Mouse (Mus musculus) liver, embryonic 12.5 days (tissue): Measurements from ENCODE around the gene Zfp790. TPM values are rescaled to one million over a fixed set of nuclear protein-coding genes. Genes with fewer than 3 reads are reported as not detected.

ENCODE experiments used
- ATAC-seq: fragments of 200-750 bp; cut with Nextera tagmentation; 2 replicates; pipeline ENCODE4 v1.8.0; 2017; ENCODE audit warnings: moderate number of reproducible peaks, mild to moderate bottlenecking, moderate library complexity
- H3K27ac ChIP-seq: fragments of 300-500 bp; sonication (generic); 2 replicates; pipeline ENCODE4 v1.5.1; 2016; ENCODE audit warnings: mild to moderate bottlenecking
- H3K27me3 ChIP-seq: fragments of 300-500 bp; sonication (generic); replicated peaks from 2 replicates; pipeline ENCODE4 v1.6.1; 2016; ENCODE audit warnings: mild to moderate bottlenecking, moderate library complexity
- H3K36me3 ChIP-seq: fragments of 300-500 bp; sonication (generic); 2 replicates; pipeline ENCODE4 v1.6.1; 2016; ENCODE audit warnings: mild to moderate bottlenecking, moderate library complexity
- H3K4me1 ChIP-seq: fragments of 300-500 bp; sonication (generic); 2 replicates; pipeline ENCODE4 v1.6.1; 2016
- H3K4me2 ChIP-seq: fragments of 300-500 bp; sonication (generic); 2 replicates; pipeline ENCODE4 v1.6.1; 2016; ENCODE audit warnings: mild to moderate bottlenecking, moderate library complexity
- H3K4me3 ChIP-seq: fragments of 300-500 bp; sonication (generic); 2 replicates; pipeline ENCODE4 v1.5.1; 2016; ENCODE audit warnings: mild to moderate bottlenecking, moderate library complexity
- H3K9ac ChIP-seq: fragments of 300-500 bp; sonication (generic); 2 replicates; pipeline ENCODE4 v1.6.1; 2016; ENCODE audit warnings: mild to moderate bottlenecking, moderate library complexity
- H3K9me3 ChIP-seq: fragments of 300-500 bp; sonication (generic); replicated peaks from 2 replicates; pipeline ENCODE4 v1.6.1; 2016; ENCODE audit warnings: mild to moderate bottlenecking, moderate library complexity
- WGBS: fragments of 180-500 bp; shearing (Covaris S2); methylation state at CpG from one replicate; pipeline ENCODE4 v1.1.7; 2016; ENCODE audit not compliant: insufficient replicate concordance; 5-methylcytosine and 5-hydroxymethylcytosine counted together
- polyA plus RNA-seq: library from polyadenylated mRNA; unstranded; fragments of >200 nt; fragmentation: Nextera tagmentation; extraction: Ambion mirVana; gene quantifications from 2 replicates; pipeline ENCODE4 v1.2.1, GENCODE M21; 2016

Gene Zfp790
- 5.5 and 6.6 TPM in 2 replicates for polyA plus RNA-seq

DNA sequence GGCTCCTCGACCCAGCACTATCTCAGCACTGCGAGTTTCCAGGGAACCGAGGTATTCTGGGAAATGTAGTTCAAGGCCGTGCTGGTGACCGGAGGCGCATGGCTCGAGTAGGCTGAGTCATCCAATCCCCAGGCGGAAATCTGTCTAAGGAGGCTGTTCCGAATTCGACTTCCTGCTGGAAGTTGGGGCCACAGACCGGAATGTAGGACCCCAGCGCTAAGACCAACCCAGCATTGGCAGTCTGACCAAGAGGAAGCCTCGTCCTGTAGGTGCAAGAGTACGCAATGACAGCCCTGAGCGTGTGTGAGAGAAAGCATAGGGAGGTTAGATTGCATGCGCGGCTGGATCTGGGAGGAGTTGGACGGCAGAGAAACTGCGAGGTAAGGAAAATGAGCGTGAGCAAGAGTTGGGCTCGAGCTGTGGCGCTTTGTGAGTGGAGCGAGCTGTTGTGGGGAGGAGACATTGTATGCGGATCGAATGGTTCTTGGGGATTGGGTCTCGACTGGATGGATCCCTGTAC lies at the start of gene Zfp790:
Zfp790 (plus strand) TSS at position 205 of the 520 bp plus-strand sequence.
- Histone ChIP-seq H3K4me1 (peaks cover 59% of the 10 kb centered on the region), H3K27ac (peak within 1 kb of the TSS; percentile 82), H3K27me3 (no peaks in the 10 kb centered on the region), H3K36me3 (peaks cover 2% of the 10 kb centered on the region; the same call in 1 of the 2 replicates), H3K9ac (peak within 1 kb of the TSS; percentile 78), H3K4me3 (peak within 1 kb of the TSS; percentile 76), H3K4me2 (peak within 1 kb of the TSS; percentile 90), H3K9me3 (no peaks in the 10 kb centered on the region)
- peak; percentile 94 for ATAC-seq
- under 1% methylated on average over 26 of the region's 26 CpGs for WGBS

DNA sequence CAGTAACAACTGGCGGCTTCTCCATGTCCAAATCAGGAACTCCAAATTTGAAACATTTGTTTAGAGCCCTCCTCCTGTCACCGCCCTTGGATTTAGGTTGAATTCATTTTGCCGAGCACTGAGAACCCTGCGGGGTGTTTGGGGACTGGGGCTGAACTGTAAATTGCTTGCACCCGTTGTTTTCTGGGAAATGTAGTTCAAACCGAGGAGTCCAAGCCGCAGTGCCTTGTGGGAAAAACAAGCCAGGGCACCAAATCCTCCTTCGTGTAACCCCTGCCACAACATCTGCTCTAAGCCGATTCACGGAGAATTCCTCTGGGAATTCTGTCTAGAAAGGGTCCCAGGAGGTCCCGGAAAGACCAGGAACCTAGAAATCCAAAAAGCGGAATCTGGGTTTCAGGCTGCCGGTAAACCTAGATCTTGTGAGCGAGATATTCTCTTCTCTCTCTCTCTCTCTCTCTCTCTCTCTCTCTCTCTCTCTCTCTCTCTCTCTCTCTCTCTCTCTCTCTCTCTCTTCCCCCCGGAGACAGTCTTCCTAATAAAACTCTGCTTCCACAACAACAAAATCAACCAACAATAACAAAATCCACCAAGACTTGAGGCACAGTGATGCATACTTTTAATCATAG lies 48.7 kb upstream of the Zfp790 start:
- Histone ChIP-seq H3K9ac (peak overlapping the region; percentile 80), H3K36me3 (peaks cover 17% of the 10 kb centered on the region), H3K4me1 (peaks cover 24% of the 10 kb centered on the region), H3K27ac (peak overlapping the region; percentile 64), H3K27me3 (no peaks in the 10 kb centered on the region), H3K4me2 (peak overlapping the region; percentile 82), H3K4me3 (peak overlapping the region; percentile 80), H3K9me3 (no peaks in the 10 kb centered on the region)
- peak; percentile 46 for ATAC-seq
- WGBS: 2% methylated on average over 15 of the region's 15 CpGs

DNA sequence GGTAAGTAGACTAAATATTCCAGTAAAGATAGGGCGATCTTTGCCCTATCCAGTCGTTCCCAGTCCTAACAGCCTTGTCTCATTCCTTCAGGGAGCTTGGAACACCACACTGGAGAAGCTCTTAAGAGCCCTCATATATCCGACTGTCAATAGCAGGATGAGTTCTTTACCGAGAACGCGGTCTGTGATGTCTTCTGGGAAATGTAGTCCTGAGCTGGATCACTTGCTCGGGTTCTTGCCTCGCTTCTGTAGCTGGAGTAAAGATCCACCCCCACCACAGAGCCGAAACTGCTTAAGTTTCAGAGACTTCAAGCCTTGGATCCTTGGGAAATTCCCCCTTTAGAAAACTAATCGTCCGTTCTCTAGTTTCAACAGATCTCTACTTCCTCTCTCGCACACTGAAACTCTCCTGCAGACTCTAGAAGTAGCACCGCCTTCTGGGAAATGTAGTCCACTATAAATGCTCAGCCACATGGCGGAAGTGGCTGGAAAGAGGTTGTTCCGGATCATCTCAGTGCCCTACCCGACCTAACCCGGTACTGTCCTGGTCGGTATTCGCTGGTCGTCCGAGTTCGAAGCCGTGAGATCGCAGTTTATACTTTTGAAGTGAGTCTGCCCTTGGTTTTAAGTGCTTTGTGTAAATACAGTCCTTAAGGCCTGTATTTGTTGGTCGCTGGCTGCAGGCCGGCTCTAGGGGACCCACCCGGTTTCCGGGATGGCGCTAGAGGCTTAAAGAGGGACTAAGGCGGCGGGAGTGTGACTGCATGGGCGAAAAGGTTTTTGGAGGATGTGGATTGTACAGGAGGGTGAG lies 47.6 kb upstream of the Zfp790 start, which contains the start of gene Zfp84:
Zfp84 (plus strand) TSS at position 463 of the 811 bp plus-strand sequence.
- Histone ChIP-seq H3K4me1 (peaks cover 24% of the 10 kb centered on the region), H3K36me3 (peaks cover 27% of the 10 kb centered on the region), H3K4me2 (peak within 1 kb of the TSS; percentile 82), H3K9ac (peak within 1 kb of the TSS; percentile 80), H3K27me3 (no peaks in the 10 kb centered on the region), H3K27ac (peak within 1 kb of the TSS; percentile 79), H3K4me3 (peak within 1 kb of the TSS; percentile 80), H3K9me3 (no peaks in the 10 kb centered on the region)
- ATAC-seq: peak; percentile 96
- WGBS: under 1% methylated on average over 32 of the region's 32 CpGs

DNA sequence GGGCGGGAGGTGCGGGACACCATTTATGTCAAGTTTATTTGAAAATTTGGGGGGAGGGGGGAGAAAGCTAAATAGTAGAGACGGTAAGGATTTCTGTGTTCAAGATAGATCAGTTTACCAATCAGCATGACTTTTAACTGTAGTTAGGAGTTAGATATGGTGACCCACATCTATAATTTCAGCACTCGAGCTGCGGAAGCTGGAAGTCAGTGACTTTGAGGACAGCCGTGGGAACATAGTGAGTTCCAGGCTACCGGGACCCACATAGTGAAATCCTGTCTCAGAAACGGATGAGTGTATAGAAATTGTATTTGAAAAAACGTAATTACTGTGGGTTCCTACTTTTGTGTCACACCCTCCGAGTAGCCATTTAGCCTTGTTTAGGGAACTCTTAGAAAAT lies 46.9 kb upstream of the Zfp790 start:
- peaks cover 24% of the 10 kb centered on the region for H3K4me1 ChIP-seq
- H3K36me3 ChIP-seq: peaks cover 34% of the 10 kb centered on the region
- peak overlapping the region; percentile 80 for H3K9ac ChIP-seq
- peak overlapping the region; percentile 79 for H3K27ac ChIP-seq
- H3K27me3 ChIP-seq: no peaks in the 10 kb centered on the region
- ATAC-seq: no peak
- peak overlapping the region; percentile 82 for H3K4me2 ChIP-seq
- peak overlapping the region; percentile 80 for H3K4me3 ChIP-seq
- 3% methylated on average over 10 of the region's 10 CpGs for WGBS
- H3K9me3 ChIP-seq: no peaks in the 10 kb centered on the region

DNA sequence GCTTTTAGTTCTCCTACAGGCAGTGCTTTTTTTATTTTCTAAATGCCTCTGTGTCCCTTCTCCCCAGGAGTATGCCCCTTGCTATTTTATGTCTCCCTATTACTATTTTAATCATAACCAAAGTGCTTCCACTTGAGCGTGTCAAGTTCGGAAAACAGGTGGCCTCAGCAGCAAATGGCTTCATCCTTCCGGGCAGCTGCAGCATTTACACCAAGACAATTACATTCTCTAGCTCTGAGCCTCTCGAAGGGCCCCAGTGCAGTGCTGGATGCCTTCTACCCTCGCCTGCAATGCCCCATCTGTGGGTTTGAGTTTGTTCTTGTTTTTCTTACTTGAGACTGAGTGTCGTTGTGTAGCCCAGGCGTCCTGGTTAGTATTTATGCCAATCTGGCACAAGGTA lies 42.4 kb upstream of the Zfp790 start:
- no peak overlapping the region for H3K4me3 ChIP-seq
- H3K9ac ChIP-seq: no peak overlapping the region
- no peak overlapping the region for H3K4me2 ChIP-seq
- no peak overlapping the region for H3K27ac ChIP-seq
- H3K9me3 ChIP-seq: peaks cover 16% of the 10 kb centered on the region
- H3K36me3 ChIP-seq: peaks cover 79% of the 10 kb centered on the region
- H3K27me3 ChIP-seq: no peaks in the 10 kb centered on the region
- peaks cover 16% of the 10 kb centered on the region for H3K4me1 ChIP-seq
- WGBS: 88% methylated on average over 7 of the region's 7 CpGs
- ATAC-seq: no peak

DNA sequence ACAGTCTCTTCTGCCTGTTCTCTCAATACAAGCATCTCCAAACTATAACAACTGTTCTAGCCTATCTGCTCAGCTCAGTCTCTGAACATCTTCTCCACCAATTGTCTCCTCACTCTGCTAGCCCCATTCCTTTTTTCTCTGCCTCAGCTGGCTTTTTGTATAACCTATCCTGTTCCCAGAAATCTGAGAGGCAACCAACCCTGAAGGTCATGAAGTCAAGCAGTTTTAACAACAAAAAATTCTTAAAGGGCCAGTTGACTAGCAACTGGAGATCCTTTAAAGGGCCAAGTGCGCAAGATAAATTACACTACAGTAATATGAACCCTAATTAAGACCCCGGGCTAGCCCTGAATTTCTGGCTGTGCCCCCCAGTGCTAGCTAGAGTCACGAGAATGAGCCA lies 41.5 kb upstream of the Zfp790 start:
- Histone ChIP-seq H3K27me3 (no peaks in the 10 kb centered on the region), H3K4me2 (no peak overlapping the region), H3K4me3 (no peak overlapping the region), H3K9ac (no peak overlapping the region), H3K4me1 (peaks cover 12% of the 10 kb centered on the region), H3K36me3 (peaks cover 88% of the 10 kb centered on the region), H3K9me3 (peaks cover 16% of the 10 kb centered on the region), H3K27ac (no peak overlapping the region)
- no peak for ATAC-seq
- WGBS: 89% methylated on average over 3 of the region's 3 CpGs

DNA sequence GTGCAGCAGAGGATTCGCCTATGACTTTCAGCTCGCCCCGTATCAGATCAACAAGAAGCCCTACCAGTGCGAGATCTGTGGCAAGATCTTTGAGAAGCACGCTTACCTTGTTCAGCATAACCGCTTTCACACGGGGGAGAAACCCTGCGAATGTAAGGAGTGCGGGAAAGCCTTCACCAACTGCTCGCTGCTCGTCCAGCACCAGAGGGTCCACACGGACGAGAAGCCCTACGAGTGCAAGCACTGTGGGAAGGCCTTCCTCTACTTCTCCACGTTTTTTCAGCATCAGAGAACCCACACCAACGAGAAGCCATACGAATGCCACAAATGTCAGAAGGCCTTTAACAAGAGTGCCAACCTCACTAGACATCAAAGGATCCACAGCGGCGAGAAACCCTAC lies 39.3 kb upstream of the Zfp790 start:
- Histone ChIP-seq H3K9me3 (peaks cover 16% of the 10 kb centered on the region), H3K4me1 (no peaks in the 10 kb centered on the region), H3K36me3 (peaks cover 80% of the 10 kb centered on the region), H3K4me2 (no peak overlapping the region), H3K27ac (no peak overlapping the region), H3K9ac (no peak overlapping the region), H3K27me3 (no peaks in the 10 kb centered on the region), H3K4me3 (no peak overlapping the region)
- 91% methylated on average over 19 of the region's 19 CpGs for WGBS
- no peak for ATAC-seq

DNA sequence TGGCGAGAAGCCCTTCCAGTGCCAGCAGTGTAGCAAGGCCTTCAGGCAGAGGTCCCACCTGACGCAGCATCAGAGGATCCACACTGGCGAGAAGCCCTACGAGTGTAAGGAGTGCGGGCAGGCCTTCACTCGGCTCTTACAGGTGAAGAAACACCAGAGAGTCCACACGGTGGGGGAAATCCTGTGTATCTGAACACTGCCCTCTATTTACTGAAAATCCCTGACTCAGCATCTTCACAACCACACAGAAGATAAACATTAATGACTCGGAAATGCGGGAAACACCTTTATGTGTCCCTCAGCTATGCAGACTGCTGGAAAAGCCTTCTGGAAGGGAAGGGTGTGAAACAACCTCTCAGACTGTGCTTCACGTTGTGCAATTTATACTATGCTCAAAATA lies 38.5 kb upstream of the Zfp790 start:
- H3K9ac ChIP-seq: no peak overlapping the region
- H3K36me3 ChIP-seq: peaks cover 72% of the 10 kb centered on the region
- WGBS: 92% methylated on average over 10 of the region's 10 CpGs
- H3K4me2 ChIP-seq: no peak overlapping the region
- H3K4me3 ChIP-seq: no peak overlapping the region
- H3K27ac ChIP-seq: no peak overlapping the region
- H3K27me3 ChIP-seq: no peaks in the 10 kb centered on the region
- no peaks in the 10 kb centered on the region for H3K4me1 ChIP-seq
- no peak for ATAC-seq
- H3K9me3 ChIP-seq: peaks cover 16% of the 10 kb centered on the region

DNA sequence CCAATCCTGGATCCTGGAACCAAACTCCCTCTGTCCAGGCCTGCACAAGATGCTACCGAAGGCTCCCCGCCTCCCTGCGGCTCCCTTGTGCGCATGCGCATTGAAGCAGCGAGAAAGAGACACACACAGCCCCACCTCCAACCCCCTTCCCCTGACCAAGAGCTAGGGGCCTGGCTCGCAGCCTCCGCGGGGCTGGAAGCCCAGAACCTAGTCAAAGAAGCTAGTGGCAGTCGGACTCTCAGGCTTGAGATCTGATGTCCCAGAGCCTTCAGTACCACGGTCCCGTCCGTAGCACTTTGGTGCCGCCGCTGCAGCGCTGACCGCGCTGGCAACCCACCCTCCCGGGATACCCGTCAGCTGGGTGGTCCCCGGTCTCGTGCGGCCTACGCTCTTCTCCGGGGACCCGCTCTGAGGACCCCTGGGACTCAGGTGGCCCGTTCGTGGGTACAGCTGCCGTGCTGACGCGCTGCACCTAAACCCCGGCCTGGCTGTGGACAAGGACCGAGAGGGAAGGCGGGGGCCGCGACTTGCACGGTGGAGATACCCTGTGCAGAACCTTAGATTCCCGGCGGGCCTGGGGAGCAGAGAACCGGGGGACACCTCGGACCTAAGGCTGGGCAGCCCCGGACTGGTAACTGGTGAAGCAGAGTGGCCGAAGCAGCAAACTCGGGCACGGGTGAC lies 31.9 kb upstream of the Zfp790 start, which contains the start of gene Zfp30:
Zfp30 (plus strand) TSS at position 128 of the 681 bp plus-strand sequence.
- WGBS: under 1% methylated on average over 45 of the region's 45 CpGs
- no peaks in the 10 kb centered on the region for H3K27me3 ChIP-seq
- peak within 1 kb of the TSS; percentile 78 for H3K9ac ChIP-seq
- no peaks in the 10 kb centered on the region for H3K9me3 ChIP-seq
- H3K27ac ChIP-seq: peak within 1 kb of the TSS; percentile 55; the same call in 1 of the 2 replicates
- H3K36me3 ChIP-seq: peaks cover 12% of the 10 kb centered on the region
- peak within 1 kb of the TSS; percentile 73 for H3K4me3 ChIP-seq
- peak within 1 kb of the TSS; percentile 95 for H3K4me2 ChIP-seq
- peaks cover 21% of the 10 kb centered on the region; the same call in 1 of the 2 replicates for H3K4me1 ChIP-seq
- peak; percentile 90 for ATAC-seq

DNA sequence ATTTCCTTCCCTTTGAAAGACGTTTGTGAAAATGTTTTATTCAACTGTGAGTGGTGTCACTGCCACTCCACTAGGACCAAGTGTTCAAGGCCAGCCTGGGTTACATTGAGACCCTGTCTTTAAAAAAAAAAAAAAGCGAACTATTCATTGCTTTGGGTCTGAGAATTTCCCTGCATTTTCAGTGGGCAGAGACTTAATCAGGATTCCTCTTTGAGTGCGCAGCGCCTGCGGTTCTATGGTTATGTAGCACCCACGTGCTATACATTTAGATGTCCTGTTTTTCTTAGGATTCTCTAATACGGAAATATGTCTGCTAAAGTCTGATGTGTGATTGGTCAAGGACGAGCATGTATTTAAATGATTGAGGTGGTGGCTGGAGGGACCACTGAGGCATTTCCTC lies 30.9 kb upstream of the Zfp790 start:
- Histone ChIP-seq H3K9ac (no peak overlapping the region), H3K4me3 (no peak overlapping the region), H3K36me3 (peaks cover 15% of the 10 kb centered on the region), H3K27ac (no peak overlapping the region), H3K4me2 (peak overlapping the region; percentile 95), H3K4me1 (peaks cover 21% of the 10 kb centered on the region; the same call in 1 of the 2 replicates), H3K9me3 (no peaks in the 10 kb centered on the region), H3K27me3 (no peaks in the 10 kb centered on the region)
- no peak for ATAC-seq
- WGBS: 60% methylated on average over 8 of the region's 8 CpGs

DNA sequence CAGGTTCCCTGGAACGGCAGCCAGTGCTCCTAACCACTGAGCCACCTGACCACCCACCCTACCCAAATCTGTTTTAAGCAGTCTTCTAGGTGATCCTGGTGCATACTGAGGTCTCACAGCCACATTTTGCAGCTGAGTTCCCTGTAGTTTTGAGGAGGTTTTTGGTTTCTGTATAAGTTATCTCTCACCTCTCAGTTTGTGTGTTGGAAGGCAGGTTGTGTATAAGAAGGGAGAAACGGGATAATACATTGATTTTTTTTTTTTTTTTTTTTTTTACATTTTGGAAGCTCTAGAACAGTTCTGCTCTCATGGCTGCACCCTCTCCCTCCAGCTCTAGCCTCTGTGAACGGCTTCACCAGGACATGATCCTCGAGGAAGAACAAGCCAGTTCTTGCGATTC lies 30.0 kb upstream of the Zfp790 start:
- ATAC-seq: no peak
- Histone ChIP-seq H3K4me2 (0 out of 2 replicates have a peak overlapping the region, but pooled peaks have one; percentile 95), H3K27me3 (no peaks in the 10 kb centered on the region), H3K9me3 (no peaks in the 10 kb centered on the region), H3K36me3 (peaks cover 20% of the 10 kb centered on the region), H3K4me1 (peaks cover 21% of the 10 kb centered on the region; the same call in 1 of the 2 replicates), H3K4me3 (no peak overlapping the region), H3K9ac (no peak overlapping the region), H3K27ac (no peak overlapping the region)
- 72% methylated on average over 5 of the region's 5 CpGs for WGBS
